Mouse (Mus musculus) NIH3T3 (cell line): ENCODE data around the gene Pigm.
A peak's percentile ranks its signal among the peaks of the same experiment; 100 is the strongest.

ENCODE experiments used
- DNase-seq: peaks from one replicate; pipeline ENCODE4 v3.0.0-alpha.2; 2012; ENCODE audit warnings: low read depth

The Pigm gene

DNA sequence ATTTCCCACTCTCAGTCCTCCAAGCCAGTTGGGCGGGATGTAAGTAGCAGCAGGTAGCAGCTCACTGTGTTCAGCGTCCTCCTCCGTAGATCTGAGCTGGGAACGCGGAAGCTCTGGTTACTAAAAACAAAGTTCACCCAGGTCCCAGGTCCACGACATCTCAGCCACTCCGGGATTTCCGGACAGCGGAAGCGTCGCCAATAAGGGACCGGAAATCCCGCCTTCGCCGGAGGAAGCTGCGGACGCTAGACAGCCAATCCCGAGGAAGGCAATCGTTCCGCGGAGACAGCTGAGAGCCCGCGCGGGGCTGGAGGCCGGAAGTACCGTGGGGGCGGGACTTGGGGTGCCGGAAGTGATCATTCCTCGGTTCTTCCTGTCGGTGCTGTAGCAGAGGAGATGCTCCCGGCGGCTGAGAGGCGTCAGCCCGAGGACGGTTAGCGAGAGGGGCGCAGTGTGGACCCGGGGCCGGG lies at the start of gene Pigm:
TSS of gene Pigm (plus strand) at position 349 of the 470 bp plus-strand sequence.
- peak; percentile 98 for DNase-seq

DNA sequence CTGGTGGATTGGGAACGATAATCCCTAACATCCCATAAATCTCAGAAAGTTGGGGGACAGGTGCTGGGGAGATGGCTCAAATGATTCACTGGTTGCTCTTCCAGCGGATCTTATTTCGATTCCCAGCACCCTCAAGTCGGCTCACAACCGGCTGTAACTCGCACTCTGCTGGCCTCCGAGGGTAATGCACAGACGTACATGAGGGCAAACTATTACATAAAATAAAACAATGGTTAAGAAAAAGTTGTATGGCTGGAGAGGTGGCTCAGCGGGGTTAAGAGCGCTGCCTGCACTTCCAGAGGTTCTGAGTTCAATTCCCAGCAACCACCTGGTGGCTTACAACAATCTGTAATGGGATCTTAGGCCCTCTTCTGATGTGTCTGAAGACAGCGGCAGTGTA lies 49.7 kb upstream of the Pigm start:
- DNase-seq = no peak

DNA sequence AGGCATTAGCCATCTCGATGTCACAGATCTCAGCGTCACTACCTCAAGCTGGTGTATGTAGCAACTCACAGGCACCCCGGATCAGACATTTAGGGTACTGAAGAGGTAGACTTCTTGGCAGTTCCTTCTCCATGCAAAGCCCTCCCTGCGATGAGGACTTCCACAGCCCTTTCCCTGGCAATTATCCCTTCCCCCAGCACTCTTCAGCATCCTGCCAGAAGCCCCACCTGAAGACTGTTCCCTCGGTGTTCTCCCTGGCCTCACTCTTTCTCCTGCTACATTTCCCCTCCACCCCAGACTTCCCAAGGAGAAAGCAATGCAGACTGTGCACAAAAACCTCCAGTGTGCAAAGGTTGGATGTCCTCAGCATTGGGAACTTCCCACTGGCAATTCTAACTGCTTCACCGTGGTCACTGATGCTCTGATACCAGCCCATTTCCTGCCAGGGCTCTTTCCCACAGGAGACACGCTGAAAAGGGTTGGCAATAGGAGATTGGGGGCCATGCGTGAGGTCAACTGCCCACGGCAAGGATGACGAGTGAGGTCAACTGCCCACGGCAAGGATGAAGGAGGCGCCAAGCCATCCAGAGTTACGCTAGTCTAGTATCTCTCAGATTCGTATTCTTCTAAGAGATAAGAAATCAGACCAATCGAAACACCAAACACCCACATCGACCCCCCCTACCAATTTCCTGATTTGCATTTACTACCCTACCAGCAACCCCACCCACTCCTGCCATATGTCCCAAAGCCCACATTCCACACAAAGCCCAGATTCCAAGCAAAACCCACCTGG lies 48.9 kb upstream of the Pigm start:
- DNase-seq = no peak

DNA sequence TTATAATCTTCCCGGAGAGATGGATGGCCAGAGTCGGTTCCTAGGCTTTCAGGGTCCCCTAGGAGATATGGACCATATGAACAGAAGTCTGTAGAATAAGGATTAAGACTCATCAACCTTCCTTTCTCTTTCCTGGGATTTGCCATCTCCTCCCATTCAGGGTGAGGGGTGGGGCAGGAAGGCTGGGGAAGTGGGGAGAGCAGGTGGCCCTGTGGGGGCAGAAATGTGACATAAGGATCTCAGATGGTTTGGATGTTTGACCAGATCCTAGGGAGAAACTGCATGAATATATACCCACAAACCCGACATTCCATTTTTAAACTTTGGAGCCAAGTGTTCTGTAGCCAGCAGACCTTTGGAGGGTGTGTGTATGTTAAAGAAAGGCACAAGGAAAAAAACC lies 48.3 kb upstream of the Pigm start:
- no peak for DNase-seq

DNA sequence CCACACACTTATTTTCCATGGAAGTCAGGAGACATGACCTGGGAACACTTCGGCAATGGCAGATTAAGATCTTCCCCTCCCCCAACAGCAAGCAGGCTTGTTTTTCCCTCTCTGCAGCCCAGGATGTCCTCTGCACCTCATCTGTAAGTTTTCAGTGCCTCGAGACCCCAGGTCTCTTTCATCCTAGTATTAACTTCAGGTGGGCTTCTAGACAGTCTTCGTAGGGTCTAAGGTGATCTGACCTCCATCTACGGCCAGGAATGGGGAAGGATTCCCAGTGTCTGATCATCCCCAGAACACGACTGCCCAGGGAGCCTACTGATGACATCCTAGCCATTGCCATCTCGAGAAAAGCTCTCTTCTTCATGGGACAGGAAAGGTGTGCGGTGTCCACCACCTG lies 47.9 kb upstream of the Pigm start:
- no peak for DNase-seq

DNA sequence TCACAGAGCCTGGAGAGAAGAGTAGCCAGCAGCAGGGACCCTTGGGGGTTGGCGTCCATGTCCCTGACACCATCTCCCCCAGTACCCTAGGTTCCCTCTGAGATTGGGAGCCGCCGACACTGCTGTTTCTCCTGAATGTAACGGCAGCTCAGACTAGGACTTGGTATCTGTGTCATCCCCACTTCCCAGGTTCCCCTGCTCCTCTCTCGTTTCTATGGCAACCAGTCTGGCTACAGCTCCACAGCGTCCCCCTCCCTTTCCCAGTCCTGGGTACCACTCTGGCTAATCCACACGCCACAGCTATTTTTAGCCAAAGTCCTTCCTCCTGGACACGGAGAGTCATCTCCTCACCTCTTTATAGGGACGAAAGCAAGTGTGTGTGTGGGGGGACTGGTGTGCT lies 47.2 kb upstream of the Pigm start, which contains the start of gene Kcnj9:
TSS of gene Kcnj9 (minus strand) at position 188 of the 400 bp plus-strand sequence.
- no peak for DNase-seq

DNA sequence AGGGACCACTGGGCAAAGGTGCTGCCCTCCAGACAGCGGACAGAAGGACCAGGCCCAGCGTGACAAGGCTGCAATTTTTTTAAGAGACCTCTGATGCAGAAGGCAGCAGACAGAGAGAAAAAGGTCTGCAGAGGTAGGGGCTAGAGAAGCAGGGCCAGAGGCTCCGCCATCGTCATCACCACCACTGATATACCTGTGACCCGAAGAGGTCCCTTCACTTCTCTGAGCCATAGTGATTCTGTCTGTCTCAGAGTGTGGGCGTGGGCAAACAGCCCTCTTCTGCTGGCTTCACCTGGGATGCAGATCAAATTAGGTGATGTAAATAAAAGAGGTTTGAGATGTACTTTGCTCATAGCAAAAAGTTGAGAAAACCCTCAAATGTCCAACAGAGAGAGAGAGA lies 46.7 kb upstream of the Pigm start:
- no peak for DNase-seq

DNA sequence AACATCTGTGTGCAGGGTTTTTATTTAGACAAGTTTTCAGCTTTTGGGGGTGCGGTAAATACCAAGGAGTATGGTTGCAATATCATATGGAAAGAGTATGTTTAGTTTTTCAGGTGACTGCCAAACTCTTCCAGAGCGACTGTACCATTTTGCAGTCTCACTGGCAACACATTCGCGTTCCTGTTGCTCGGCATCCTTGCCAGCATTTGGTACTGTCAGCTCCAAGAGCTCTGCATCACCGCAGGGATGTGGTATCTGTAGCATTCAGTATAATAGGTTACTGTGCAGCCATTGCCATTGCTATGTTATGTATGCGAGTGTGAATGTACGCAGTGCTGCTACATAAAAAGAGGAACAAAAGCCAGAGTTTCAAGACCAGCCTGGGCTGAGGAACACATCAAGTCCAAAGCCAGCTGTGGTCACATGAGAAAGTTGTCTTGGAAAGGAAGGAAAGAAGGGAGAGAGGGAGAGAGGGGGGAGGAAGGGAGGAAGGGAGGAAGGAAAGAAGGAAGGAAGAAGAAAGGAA lies 44.9 kb upstream of the Pigm start:
- DNase-seq = no peak

DNA sequence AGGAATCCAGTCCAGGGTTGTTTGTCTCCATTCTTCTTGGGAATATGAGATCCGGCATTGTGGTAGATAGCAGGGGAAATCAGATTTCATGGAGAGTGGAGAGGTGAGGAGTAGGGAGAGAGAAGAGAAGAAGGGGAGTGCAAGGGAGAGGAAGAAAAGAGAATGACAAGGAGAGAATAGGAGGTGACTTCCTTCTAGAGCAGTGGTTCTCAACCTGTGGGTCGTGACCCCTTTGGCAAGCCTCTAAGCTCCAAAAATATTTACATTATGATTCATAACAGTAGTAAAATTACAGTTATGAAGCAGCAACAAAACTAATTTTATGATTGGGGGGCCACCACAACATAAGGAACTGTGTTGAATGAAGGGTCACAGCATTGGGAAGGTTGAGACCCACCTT lies 43.4 kb upstream of the Pigm start:
- DNase-seq = no peak

DNA sequence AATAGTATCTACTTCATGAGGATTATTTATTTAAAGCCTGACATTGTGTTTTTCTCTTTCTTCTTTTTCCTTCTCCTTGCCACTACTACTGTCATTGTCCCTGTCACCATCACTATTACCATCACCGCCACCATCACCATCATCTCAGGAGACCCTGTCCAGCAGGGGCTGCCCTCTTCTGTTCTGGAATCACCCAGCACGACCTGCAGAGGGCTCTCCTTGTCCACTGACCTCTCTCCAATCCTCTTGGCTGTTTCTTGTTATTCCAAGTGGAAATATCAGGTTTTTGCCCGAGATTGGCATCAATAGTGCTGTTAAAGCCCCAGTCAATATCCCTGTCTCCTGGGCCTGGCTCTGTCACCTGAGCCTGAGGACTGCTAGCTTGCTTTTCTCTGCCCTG lies 42.8 kb upstream of the Pigm start:
- DNase-seq = no peak

DNA sequence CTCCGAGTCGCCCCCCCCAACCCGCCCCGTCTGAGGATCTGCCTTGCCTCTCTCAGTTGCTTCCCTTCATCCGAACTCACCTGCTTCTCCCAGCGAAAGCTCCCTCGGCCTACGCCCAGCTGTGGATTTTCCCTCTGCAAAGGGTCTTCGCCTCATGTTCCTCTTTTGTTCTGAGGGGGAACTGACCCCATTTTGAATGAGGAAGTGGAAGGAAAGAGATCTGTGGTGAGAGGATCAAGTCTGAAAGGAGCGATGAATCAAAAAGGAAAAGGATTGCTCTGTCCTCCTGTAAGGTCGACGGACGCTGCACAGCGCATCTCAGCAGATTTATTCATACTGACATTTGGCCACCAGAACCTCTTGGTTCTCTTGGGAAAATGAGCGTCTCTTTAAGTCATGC lies 40.5 kb upstream of the Pigm start:
- no peak for DNase-seq

DNA sequence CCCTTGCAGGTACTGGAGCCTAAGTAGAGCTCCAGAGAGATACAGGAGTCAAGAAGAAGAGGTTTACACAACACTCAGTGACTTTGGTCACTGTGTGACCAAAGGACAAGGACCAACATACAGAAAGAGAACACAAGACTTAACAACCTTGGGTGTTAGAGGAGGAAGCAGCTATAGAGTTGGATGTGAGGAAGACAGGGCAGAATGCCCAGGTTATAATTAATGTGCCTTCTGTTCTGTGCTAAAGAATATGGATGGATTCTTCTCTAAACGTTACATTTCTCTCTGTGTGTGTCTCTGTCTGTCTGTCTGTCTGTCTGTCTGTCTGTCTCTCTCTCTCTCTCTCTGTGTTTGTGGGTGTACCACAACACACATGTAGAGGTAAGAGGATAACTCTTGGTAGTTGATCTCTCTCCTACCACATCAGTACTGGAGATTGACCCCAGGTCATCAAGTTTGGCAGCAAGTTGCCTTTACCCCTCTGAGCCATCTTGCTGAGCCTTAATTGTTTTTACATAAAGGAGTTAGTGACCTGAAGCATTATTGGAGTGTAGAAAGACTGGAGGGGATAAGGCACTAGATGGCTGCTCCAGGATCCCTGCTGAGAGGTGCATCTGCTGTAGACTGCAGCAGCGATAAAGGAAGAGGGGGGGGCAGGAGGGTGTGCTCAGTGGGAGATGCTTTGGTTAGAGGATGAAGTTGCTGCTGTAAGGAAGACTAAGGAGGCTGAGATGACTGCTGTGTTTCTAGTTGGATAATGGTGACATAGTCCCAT lies 38.7 kb upstream of the Pigm start:
- no peak for DNase-seq

DNA sequence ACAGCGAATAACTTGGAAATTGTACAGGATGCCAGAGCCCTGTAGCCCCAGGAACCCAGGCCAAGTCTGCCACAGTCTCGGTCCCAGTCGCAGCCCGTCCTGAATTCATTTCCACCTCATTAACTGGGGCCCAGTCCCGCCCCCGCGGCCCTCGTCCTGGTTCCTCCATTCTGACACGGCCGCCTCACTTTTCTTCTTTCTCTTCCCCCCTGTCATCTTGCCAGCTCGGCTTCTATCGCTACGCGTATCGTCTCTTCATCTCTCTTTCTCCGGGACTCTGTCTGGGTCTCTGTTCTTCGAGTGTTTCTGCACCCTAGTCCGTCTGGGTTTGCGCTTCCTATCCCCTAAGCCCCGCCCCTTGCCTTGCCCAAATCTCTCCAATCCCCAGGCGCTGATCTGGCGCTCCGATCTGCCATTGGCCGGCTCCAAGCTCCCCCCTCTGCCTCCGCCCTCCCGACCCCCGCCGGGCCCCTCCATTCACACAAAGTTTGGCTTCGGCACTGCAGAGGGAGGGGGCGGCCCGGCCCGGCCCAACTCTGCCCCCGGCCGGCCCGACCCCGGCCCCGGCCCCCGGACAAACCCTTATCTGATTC lies 35.5 kb upstream of the Pigm start, which contains the start of gene Kcnj10:
TSS of gene Kcnj10 (plus strand) at position 482 of the 593 bp plus-strand sequence.
- peak; percentile 8 for DNase-seq

DNA sequence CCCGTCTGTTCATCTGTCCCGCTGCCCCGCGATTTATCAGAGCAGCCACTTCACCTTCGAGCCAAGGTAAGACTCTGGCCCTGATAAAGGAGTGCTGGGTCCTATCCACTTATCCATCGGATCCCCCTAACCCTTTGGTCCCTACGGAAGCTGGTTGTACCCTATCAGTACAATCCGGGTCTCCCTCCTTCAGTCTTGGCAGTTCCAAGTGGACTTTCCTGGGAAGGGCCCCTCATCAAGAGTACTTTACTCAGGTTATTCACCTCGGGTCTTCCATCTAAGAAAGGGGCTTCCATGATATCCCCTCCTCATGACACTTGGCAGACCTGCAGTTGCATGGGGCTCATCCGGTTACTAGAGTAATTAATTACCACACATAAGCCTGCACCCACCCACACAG lies 35.0 kb upstream of the Pigm start:
- no peak for DNase-seq

DNA sequence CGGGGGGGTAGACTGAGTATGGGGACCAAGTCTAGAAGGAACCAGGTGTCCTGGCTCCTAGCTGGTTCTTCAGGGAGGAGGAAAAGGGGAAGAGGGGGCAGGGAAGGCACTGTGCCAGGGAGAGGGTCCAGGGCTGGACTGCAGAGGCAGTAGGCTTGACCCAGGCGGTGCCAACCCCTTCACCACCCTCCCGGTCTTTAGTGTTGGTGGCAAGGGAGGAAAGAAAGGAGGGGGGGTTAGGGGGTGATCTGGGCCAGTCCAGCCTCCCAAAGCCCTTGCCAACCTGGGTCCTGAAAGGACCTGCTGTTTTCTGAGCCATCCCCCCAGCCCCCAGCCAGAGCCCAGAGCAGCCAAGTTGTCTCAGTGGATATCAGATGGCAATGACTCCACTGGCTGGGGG lies 33.6 kb upstream of the Pigm start:
- DNase-seq = no peak

DNA sequence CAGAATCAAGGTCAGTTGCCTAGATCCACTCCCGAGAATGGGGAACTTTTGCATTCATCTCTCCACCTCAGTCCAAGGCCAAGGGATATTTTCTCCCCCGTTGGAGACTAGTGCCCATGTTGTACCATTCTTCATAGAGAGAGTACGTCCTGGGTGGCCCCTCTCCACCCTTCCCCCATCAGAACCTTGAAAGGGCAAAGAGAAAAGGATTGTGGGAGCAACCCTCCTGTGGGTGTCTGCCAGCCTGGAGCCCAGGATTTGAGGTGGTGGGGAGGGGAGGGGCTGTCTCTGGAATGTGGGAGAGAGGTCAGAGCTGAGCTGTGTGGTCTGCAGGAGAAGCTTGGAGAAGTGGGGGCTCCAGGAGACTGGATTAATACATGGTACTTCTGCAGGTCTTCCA lies 32.4 kb upstream of the Pigm start:
- no peak for DNase-seq

DNA sequence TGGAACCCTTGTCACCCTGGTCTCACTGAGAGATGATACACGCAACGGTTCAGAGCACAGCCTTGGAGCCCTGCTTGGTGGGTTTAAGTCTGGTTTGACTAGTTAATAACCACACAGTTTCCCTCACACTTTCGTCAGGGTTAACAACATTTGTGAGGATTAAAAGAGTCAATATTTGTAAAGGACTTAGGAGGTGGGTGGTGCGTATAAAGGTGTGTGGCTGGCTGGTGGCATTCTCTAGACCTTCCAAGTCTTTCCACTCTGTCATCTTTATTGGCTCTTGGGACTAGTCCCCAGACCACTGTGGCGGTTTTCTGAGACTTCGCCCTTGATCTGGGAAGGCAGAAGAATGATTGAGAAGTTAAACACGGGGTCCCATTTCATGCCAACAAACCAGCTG lies 31.5 kb upstream of the Pigm start:
- no peak for DNase-seq

DNA sequence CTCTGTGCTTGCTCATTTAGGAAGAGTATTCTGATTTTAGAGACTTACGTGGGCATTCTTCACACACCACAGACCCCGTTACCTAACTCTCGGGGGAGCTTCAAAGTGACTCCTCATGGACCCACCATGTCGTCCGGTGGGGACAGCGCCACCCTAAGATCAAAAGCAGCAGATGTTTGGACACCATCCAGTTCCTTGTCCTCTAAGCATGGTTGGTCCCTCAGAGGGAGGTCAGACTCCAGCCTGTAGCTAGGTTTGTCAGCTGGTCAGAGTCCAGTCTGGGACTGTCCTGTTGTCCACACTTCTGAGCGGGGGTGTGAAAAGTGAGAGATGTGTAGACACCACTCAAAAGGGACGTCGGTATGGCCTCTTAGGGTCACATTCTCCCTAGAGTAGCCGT lies 29.6 kb upstream of the Pigm start:
- DNase-seq = no peak

DNA sequence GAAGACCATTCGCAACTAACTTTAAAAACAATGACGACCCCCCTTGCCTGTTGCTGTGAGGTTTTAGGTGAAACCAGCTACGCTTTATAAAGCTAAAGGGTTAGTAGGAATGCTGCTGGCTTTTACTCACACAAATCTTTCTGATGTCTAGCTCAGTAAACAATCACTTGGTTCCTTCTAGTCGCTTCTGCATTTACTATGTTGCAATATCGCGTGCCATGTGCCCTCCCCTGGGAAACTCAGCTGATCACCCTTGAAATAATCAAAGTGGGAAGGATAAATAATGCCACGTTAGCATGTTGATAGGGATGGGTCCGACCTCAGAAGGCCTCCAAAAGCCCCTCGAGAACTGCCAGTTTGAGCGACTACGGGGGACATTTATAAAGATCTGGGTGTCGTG lies 29.0 kb upstream of the Pigm start:
- no peak for DNase-seq

DNA sequence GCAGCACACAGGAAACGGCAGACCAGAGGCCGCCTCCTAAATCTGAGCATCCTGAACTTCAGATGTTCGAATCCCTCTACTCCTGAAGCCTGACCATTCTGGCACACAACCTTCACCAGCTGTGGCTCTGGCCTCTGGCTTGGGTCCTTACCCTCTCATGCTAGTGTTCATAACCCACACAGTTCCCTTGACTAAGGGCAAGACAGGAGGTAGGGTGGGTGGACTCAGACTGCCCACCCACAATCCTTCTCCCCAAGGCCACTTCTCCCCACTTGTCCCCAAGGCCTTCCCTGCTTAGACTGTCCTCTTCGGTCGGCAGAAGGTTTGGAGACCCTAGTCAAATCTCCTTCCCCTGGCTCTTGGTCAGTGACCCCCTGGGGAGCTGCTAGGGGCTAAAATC lies 26.8 kb upstream of the Pigm start:
- DNase-seq = no peak

DNA sequence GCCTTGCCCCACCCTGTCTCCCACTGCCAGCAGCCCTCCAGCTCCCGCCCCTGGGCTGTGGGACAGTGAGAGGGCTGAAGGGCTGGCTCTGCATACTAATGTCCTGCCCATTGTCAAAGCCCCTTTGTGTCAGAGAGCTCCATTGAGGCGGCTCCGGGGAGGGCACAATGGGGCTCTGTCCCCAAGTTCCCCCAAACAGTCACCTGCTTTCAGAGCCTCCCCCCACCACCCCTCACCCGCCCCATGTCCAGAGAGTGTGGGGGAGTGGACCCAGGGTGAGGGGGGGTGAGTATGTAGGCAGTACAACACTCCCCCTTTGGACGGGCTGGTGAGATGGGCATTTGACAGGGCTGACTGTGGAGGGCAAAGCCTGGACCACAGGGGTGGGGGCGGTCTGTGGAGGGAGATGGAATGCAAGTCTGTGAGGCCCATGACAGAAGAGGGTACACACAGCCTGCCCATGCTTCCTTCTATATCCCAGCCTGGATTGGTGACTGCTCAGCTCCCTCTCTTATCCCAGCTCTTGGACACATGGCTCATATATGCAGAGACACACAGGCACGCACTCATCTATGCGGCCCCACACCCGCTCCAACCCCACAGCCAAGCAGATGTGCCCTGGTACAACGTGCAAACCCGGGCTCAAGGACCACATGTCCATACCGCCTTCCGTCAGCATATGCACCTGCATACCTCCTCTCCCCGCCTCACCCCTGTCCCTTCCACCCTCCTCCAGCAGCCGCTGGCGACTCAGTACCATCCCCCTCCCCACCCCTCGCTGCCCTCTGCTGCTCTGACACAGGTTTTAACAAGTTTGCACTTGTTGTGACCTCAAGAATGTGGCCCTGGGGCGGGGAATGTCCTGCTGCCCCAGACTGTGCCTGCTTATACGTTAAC lies 26.2 kb upstream of the Pigm start:
- no peak for DNase-seq

DNA sequence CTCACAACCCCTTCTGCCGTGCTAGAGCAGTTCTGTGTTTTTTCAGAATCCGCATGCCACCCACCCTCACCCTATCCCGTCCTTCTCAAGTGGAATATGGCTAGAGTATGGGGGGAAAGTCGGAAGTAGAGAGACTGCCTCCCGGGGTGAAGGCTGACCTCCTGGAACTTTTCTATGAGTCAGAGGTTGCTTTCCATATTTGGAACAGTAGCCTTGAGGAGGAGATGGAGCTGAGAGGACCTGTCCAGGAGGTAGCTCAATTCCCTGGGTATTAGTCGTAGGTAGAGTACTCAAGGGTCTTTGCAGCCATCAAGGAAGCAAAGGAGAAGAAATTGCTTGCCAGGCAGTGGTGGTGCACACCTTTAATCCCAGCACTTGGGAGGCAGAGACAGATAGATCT lies 24.3 kb upstream of the Pigm start:
- no peak for DNase-seq
